Comparison of ENCODE assay signal across 16 mouse cellular contexts in genomic region chr5:115862439-115862838, GRCm38 (mm10).
"Had no signal": no experiment of that assay in that cellular context is flagged by ENCODE, and none has a peak within 500 bp of the region (broad histone marks: within the 10 kb centered on the region; RNA-seq: fewer than 3 reads in every experiment).

No protein-coding gene starts in this region.

- H3K36me3 ChIP-seq: midbrain, embryonic 15.5 days; neural tube, embryonic 13.5 days; neural tube, embryonic 15.5 days had no signal

- H3K27ac ChIP-seq: liver, embryonic 12.5 days; liver, embryonic 14.5 days; midbrain, embryonic 13.5 days; midbrain, embryonic 15.5 days; neural tube, embryonic 13.5 days; neural tube, embryonic 15.5 days had no signal

- H3K9me3 ChIP-seq: liver, embryonic 12.5 days; midbrain, embryonic 13.5 days; midbrain, embryonic 15.5 days; neural tube, embryonic 13.5 days; neural tube, embryonic 15.5 days had no signal

- H3K4me3 ChIP-seq: liver, embryonic 12.5 days; midbrain, embryonic 13.5 days; midbrain, embryonic 15.5 days; myocyte; neural tube, embryonic 13.5 days; neural tube, embryonic 15.5 days had no signal

- H3K9ac ChIP-seq: liver, embryonic 12.5 days; liver, embryonic 14.5 days; lung, embryonic 14.5 days; midbrain, embryonic 13.5 days; midbrain, embryonic 15.5 days; neural tube, embryonic 13.5 days; neural tube, embryonic 15.5 days had no signal

- H3K4me2 ChIP-seq: liver, embryonic 12.5 days; lung, embryonic 14.5 days; midbrain, embryonic 11.5 days; midbrain, embryonic 13.5 days; midbrain, embryonic 15.5 days; neural tube, embryonic 13.5 days; neural tube, embryonic 15.5 days had no signal

- ATAC-seq: liver, embryonic 12.5 days; midbrain, embryonic 13.5 days; midbrain, embryonic 15.5 days had no signal

- DNase-seq: lung, embryonic 14.5 days; right cerebral cortex, adult 18-20 months; right cerebral cortex, postnatal 25 days; right cerebral cortex, postnatal 4 days; spleen, adult 18-20 months; thymus, adult 2 months; thymus, postnatal 25 days; thymus, postnatal 4 days had no signal

- H3K27me3 ChIP-seq: liver, embryonic 12.5 days; midbrain, embryonic 13.5 days; midbrain, embryonic 15.5 days; neural tube, embryonic 13.5 days; neural tube, embryonic 15.5 days had no signal
